Mouse (Mus musculus) G1E (cell line): ENCODE measurements around the gene Efna3. TPM values are rescaled to one million over a fixed set of nuclear protein-coding genes. Genes with fewer than 3 reads are reported as not detected.
A peak's percentile ranks its signal among the peaks of the same experiment; 100 is the strongest.

ENCODE experiments used
- ATAC-seq: 2 replicates; pipeline ENCODE4 v1.8.0; 2016; ENCODE audit warnings: mild to moderate bottlenecking; ENCODE audit not compliant: insufficient number of reproducible peaks, poor library complexity, low FRiP score, severe bottlenecking; ENCODE audit errors: extremely low read depth
- DNase-seq: peaks from one replicate; pipeline ENCODE4 v3.0.0; 2012; ENCODE audit warnings: low spot score
- H3K27me3 ChIP-seq: 2 replicates; pipeline ENCODE4 v1.6.1; 2012; ENCODE audit warnings: mild to moderate bottlenecking, low read length, inconsistent platforms; ENCODE audit not compliant: insufficient read depth
- H3K36me3 ChIP-seq: replicated peaks from 2 replicates; pipeline ENCODE3; 2012; ENCODE audit warnings: mild to moderate bottlenecking, inconsistent platforms
- H3K4me1 ChIP-seq: 2 replicates; pipeline ENCODE4 v1.6.1; 2012; ENCODE audit warnings: low read depth, low read length, inconsistent platforms, mixed read lengths; ENCODE audit not compliant: insufficient read depth
- H3K4me3 ChIP-seq: 2 replicates; pipeline ENCODE4 v1.5.1; 2012; ENCODE audit warnings: low read depth, mild to moderate bottlenecking, inconsistent platforms, low read length, moderate library complexity, mixed read lengths
- H3K9me3 ChIP-seq: replicated peaks from 2 replicates; pipeline ENCODE4 v1.6.1; 2012; ENCODE audit warnings: inconsistent platforms
- CTCF ChIP-seq: IDR thresholded peaks from 2 replicates; pipeline ENCODE4 v1.5.1; 2012; ENCODE audit warnings: low read depth, low read length, inconsistent platforms, mixed read lengths
- GATA1 ChIP-seq: IDR thresholded peaks from 2 replicates; pipeline ENCODE4 v1.6.1; 2012; ENCODE audit warnings: borderline replicate concordance, low read length, inconsistent platforms, mixed read lengths
- GATA2 ChIP-seq: IDR thresholded peaks from 2 replicates; pipeline ENCODE4 v1.6.1; 2012; ENCODE audit warnings: low read depth, low read length, inconsistent platforms, borderline replicate concordance
- POLR2AphosphoS5 ChIP-seq: IDR thresholded peaks from 2 replicates; pipeline ENCODE4 v1.6.1; 2012; ENCODE audit warnings: low read depth, low read length, inconsistent platforms; ENCODE audit not compliant: insufficient replicate concordance
- TAL1 ChIP-seq: conservative IDR thresholded peaks from 2 replicates; pipeline ENCODE4 v1.6.1; 2012; ENCODE audit warnings: low read depth, low read length, inconsistent platforms, mixed read lengths
- polyA plus RNA-seq: library from polyadenylated mRNA; stranded (reverse); fragments of >175 nt; gene quantifications from 2 replicates; pipeline ENCODE4 v1.2.3, GENCODE M21; 2012
- total RNA-seq, 2 experiments: library from RNA; stranded (forward) in 1 of 2; stranded (reverse) in 1 of 2; fragments of 200-1000 nt in 1 of 2; fragments of >200 nt in 1 of 2; fragmentation: Nextera tagmentation in 1 of 2; gene quantifications; 2 replicates each; pipeline ENCODE4 v1.2.3; 2014 to 2017

Gene Efna3
- total and polyA plus RNA-seq, 3 experiments, result not detected

DNA sequence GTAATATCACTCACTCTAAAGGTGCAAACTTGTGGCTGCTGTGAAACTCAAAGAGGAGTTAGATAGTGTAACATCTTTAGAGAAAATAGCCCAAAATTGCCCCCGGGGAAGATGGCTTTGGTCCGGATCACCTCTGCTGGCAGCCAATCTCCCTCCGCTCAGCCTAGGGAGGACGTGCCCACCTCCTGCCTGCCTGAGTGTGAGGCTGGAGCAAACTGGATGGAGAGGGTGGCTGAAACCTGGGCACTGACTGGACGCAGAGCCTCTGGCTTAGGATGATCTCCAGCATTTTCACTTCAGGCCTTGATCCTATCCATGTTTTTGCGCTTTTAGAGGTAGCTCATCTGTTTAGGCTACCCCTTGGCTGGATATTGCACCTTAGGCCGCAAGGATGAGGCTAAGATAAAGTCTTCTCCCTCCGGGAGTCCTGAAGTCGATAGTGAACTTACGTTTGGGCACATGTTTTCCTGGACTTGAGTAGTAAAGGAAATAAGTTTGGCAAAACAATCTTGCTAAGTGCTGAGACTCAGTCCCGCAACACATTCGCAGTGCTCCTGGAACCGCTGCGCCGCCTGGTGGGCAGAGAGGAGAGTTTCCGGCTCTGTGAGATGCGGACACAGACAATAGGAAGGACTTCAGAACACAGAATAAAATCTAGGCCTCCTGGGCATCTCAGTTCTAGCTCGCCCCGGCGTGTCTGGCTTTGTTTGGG, 41.0 kb downstream of the Efna3 start:
- DNase-seq (peak; percentile 35), ATAC-seq (no peak)
- no peaks in the 10 kb centered on the region for H3K9me3 ChIP-seq
- H3K4me1 ChIP-seq, result peaks cover 8% of the 10 kb centered on the region
- no peak overlapping the region for H3K4me3 ChIP-seq
- TF ChIP-seq TAL1 (no peak), GATA1 (no peak), CTCF (no peak), GATA2 (no peak), POLR2AphosphoS5 (no peak)
- no peaks in the 10 kb centered on the region for H3K36me3 ChIP-seq
- peaks cover 77% of the 10 kb centered on the region for H3K27me3 ChIP-seq

DNA sequence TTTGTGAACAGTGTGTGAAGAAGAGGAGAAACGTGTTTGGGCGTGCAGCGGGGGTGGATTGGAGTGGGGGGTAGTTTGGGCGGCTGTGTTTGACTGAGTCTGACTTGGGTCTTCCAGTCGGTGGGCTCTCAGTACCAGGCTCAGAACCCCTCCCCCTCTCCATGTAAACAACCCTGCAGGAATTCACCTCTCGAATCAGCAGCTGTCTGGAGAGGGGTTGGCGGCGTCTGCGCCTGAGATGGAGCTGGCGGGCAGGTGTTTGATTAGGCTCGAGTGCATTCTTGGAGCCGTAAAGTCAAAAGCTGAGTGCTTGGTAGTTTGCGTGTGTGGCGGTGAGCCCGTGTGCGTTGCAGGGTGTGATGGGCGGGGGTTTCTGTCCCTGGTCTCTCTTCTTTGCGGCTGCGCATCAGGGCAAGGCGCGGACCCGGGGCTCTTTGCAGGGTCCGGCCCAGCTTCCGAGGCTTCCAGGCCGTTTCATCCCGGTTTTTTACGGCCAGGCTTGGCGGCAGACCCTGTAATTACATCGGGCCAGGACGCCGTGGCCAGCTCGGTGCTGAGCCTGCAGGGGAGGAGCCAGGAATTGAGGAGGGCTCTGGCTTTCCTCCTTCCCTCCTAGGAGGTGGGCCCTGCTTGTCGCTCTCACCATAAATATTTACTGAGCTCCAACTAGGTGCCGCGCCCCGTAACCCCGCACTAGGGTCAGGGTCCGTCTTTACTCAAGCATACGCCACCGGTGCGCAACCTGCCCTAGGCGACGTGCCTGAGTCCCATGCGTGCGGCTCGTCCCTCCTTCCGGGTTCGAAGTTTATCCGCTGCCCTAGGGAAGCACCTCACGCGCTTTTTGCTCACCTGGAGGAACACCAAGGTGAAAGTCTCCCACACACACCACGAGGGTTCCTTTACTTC, 41.9 kb downstream of the Efna3 start, which contains the start of gene Efna1:
TSS of gene Efna1 (minus strand) at position 537 of the 906 bp plus-strand sequence.
- H3K4me3 ChIP-seq, result no peak within 1 kb of the TSS
- H3K4me1 ChIP-seq, result peaks cover 8% of the 10 kb centered on the region
- TF ChIP-seq POLR2AphosphoS5, result no peak
- TF ChIP-seq CTCF, result no peak
- TF ChIP-seq GATA1, result no peak
- TF ChIP-seq TAL1, result no peak
- TF ChIP-seq GATA2, result no peak

DNA sequence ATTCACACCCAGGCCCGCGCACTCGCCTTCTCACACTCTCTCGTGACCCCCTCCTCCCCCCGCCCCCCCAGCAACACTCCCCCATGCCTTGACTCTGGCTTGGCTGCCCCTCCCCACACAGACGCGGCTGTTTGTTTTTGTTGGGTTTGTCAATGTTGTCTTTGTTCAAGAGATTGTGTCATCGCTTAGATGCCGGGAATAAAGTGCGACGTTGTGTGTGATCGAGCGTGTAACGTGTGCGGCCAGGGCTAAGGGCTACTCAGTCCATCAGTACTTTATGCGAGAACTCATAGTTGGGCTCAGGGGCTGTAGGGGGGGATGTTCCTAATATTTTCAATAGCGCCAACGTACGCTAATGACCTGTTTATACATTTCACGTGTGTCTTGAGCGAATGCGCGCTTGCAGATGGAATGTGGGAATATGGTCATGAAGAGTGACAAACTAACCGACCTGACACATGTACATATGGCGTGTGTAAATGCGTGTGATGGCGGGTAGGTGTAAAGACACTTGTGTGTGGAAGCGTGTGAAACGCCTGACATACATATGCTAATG, 42.6 kb downstream of the Efna3 start:
- Histone ChIP-seq H3K4me1 (peaks cover 3% of the 10 kb centered on the region), H3K36me3 (no peaks in the 10 kb centered on the region), H3K9me3 (no peaks in the 10 kb centered on the region), H3K27me3 (peaks cover 69% of the 10 kb centered on the region), H3K4me3 (no peak overlapping the region)
- ATAC-seq (no peak), DNase-seq (no peak)
- TF ChIP-seq GATA2 (no peak), POLR2AphosphoS5 (no peak), TAL1 (no peak), GATA1 (no peak), CTCF (no peak)

More for the DNA sequence above, 41.9 kb downstream of the Efna3 start, which contains the start of gene Efna1:
- no peaks in the 10 kb centered on the region for H3K36me3 ChIP-seq
- no peaks in the 10 kb centered on the region for H3K9me3 ChIP-seq
- H3K27me3 ChIP-seq, result peaks cover 76% of the 10 kb centered on the region
- DNase-seq, result no peak
- ATAC-seq, result no peak

DNA sequence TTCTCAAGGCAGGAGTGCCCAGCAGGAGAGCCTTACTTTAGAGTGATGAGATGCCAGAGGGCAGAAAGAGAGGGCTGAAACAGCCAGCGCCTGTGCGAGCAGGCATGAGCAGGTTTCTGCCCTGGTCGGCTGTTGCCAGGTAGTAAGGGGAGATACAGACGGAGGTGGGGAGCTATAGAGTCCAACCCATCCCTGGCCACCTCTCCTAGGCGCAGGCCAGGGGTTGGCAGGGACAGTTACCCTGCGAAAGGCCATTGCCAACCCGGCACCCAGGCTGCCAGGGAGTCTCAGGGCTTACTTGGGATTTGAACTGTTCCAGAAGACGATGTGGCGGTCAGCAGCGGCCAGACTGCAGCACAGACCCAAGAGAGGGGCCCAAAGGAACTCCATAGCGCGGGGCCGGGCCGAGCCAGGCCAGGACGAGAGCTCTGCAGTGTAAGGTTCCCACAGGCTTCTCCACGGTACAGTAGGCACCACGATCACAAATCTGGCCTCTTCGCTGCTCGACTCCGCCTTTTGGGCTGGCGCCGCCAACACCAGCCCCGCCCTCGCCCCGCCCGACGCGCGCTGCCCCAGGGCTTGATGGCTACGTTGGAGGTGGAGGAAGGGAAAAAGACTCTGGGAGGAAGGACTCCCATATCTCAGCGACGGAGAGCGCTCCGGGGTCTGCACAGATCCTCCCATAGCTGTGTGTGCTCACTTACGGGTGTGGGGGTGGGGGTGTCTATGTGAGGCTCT, 43.4 kb downstream of the Efna3 start:
- peaks cover 66% of the 10 kb centered on the region for H3K27me3 ChIP-seq

DNA sequence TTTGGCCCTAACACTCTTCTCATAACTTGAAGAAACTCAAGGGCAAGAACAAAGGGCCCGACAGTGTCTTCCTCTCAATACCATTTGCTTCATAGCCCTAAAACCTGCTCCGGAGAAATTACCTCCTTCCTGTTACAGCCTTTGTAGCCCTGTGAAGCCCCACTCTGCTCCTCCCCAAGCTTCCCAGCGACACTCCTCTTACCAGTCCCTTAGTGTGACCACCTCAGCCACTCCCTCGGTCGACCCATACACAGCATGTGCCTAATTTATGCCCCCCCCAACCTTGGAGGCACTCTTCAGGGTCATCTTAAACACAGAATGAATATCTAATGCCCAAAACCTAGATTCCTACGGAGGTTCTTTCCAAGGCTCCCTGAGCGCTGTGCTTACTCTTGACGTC, 44.1 kb downstream of the Efna3 start:
- TF ChIP-seq GATA2 (no peak), TAL1 (no peak), CTCF (no peak), GATA1 (no peak), POLR2AphosphoS5 (no peak)
- H3K4me1 ChIP-seq, result peaks cover 3% of the 10 kb centered on the region; the same call in 1 of the 2 replicates
- peaks cover 60% of the 10 kb centered on the region for H3K27me3 ChIP-seq
- DNase-seq (no peak), ATAC-seq (no peak)
- no peak overlapping the region for H3K4me3 ChIP-seq
- H3K36me3 ChIP-seq, result no peaks in the 10 kb centered on the region
- H3K9me3 ChIP-seq, result no peaks in the 10 kb centered on the region

More for the DNA sequence above, 43.4 kb downstream of the Efna3 start:
- Histone ChIP-seq H3K36me3 (no peaks in the 10 kb centered on the region), H3K4me3 (no peak overlapping the region), H3K4me1 (peaks cover 3% of the 10 kb centered on the region; the same call in 1 of the 2 replicates), H3K9me3 (no peaks in the 10 kb centered on the region)
- TF ChIP-seq GATA2 (no peak), TAL1 (no peak), GATA1 (no peak), POLR2AphosphoS5 (no peak), CTCF (no peak)
- DNase-seq (no peak), ATAC-seq (no peak)
